Mouse (Mus musculus) adrenal gland, adult 8-10 months (tissue): ENCODE results near the gene Aatf. TPM values are rescaled to one million over a fixed set of nuclear protein-coding genes. Genes with fewer than 3 reads are reported as not detected.
"Not testable (repeated sequence)": the region's sequence is repeated elsewhere in the genome, so short reads cannot be mapped to it uniquely, and the experiment has no call there.

Source experiments
- DNase-seq: peaks from one replicate; pipeline ENCODE4 v3.0.0; 2022
- total RNA-seq, 4 experiments: library from RNA; stranded (reverse); gene quantifications; 2 replicates each; pipeline ENCODE4 v1.2.4; 2022

Gene Aatf
- total RNA-seq, 4 experiments from 2014 or later = 23.8 to 27.9 (median 24.0) TPM

DNA sequence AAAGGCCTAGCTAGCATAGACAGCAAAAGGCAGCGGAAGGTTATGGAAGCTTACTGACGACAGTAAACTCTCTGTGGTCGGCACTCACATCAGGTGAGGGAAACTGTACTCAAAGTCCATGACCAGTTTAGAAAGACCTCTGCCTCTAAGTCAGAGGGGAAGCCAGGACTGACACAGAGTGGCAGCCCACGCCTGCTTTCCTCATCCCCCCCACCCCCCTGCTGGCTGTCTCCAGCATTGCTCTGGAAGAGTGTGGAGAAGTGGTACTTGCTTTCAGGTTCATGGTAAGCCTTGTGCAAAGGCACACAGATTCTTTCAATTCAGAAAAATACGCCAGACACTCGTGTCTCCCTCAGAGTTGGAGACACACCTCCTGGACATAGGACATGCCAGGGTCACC is 78.4 kb downstream of the Aatf start:
- no peak for DNase-seq

DNA sequence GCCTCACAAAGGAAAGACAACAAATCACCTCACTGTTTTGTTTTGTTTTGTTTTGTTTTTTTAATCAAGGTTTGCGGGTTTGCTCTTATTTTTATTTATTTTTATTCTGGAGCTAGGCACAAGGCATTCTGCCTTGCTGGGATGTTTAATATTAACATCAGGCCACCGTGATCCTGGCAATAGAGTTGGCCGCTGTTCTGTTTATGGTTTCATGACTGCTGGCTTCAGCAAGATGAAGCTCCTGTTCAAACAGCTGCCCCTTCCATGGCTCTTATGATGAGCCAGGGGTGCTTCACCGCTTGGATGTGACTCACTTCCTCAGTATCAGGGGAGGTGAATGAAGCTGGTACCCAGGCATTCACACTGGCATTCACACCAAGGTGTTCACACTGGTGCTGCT is 83.0 kb downstream of the Aatf start:
- no peak for DNase-seq

DNA sequence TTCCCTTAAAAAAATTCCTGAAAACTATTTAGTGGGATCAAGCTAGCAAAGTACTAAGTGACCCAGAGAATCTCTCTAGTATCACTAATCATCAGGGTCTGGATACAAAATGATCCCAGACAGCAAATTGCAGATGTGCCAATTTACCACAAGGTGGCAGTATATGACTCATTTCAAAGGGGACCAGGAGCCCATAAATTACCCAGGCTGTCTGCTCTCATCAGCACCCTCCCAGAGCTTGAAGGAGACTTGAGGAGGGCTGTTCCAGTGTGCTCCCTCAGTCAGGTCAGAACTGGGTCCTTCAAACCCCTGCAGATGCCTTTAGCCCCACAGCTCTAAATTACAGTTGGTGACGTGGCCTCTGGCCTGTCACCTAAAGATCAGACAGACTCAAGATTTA is 83.7 kb downstream of the Aatf start:
- peak; percentile 5 for DNase-seq

DNA sequence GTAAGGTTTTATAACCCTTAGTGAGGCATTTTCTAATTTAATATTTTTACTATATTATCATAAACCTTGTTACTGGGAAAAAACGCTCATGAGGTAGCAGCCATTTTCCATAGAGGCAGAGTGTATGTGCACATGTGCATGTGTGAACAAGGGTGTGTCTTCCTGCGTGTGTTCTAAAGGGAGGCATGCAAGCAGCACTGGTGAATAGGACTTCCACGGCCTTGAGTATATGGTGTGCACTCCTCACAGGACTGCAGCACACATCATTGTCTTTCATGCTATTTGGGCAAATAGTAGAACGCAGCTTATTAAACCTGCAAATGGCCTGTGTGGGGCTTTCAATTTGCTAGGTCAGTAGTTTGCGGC is 86.7 kb downstream of the Aatf start:
- DNase-seq = no peak

DNA sequence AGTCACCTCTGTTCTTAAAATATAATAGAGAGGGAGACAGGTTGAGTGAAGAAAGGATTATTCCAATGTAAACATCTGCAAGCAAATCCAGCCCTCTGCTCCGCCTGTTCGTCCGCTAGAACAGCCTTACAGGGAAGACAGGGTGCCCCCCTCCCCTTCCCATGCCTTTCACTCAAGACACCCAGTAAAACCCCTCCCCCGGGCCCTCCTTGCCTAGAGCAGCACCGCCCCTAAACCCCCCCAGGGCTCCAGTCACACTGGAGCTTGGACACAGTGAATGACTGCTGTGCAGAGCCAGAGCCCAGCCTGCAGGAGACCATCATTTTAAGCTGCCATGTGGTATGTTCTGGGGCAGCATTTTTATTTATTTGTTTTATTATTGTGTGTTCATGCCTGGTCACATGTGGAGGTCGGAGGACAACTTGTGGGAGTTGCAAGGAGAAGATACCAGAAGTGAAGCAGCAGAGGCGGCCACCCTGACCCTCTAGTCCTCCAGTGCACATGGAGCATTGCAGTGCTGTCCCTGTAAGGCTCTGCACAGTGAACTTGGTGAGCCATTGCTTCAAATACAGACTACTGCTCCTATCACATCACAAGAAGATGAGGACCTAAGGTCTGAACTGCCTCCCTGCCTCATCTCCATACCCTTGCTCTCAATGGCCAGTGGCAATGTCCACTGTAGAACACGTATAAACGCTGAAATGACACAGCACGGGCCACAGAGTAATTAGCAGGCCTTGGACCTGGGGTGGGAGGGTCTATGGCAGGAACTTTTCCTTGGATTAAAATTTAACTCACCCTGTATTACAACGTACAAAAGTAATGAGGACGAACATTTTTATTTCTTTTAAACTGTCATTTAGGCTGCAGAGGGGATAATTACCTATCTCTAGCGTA is 87.3 kb downstream of the Aatf start:
- no peak for DNase-seq

DNA sequence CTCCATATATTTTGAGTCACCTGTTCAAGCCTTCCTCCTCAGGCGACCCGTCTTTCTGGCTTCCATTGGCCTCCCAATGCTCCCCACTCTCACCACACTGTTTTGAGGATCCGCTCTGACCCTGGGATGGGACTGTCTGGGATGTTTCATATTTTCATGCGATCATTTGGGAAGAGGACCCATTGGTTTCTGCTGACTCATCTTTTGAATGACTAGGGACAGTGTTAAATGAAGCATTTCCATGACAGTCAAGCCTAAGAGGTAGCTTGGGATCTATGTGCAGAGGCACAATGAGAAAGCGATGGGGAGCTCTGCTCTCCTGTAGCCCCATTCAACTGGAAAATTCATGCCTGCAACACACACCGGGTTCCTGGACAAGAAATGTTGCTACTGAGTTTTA is 92.5 kb downstream of the Aatf start:
- no peak for DNase-seq

GRCm38 (mm10) chr11:84413111-84413510 is 100.2 kb downstream of the Aatf start:
- no peak for DNase-seq

GRCm38 (mm10) chr11:84412201-84412934 is 101.0 kb downstream of the Aatf start:
- no peak for DNase-seq

DNA sequence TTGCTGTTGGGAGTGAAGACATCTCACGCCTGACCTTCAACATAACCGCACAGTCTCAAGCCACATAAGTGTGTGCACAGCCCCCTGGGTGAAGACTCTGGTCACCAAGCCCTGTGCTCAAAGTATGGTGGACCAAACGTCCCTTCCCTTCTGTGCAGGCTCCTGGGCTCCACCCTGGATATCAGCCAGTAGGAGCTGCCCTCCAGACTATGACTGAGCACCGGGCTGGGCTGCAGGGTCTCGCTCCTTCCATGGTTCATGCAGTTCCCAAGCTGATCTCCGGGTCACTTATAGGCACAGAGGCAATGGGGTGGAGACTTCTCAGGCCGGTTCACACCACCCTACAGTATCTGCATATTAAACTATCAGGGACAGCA is 101.7 kb downstream of the Aatf start:
- DNase-seq = no peak

GRCm38 (mm10) chr11:84410879-84411641 is 102.3 kb downstream of the Aatf start:
- no peak for DNase-seq

GRCm38 (mm10) chr11:84410383-84410782 is 102.9 kb downstream of the Aatf start:
- DNase-seq = no peak

GRCm38 (mm10) chr11:84406733-84407132 is 106.6 kb downstream of the Aatf start:
- no peak for DNase-seq

DNA sequence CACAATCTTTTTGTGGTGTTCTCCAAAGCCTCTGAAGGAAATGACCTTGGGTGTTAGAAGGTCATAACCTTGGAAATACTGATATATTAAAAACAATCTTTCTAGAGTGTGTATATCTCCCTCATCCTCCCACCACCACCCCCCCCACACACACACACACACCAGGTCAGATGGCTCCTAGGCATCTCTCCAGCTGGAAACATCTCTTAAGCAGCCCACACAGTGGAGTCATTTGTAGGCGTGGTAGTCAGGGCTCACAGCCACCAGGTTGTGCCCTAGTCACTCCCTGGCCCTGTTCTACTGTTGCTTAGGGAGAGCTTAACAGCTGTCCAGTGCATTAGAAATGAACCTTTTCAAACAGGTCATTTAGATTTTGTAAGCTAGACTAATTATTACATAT is 118.3 kb downstream of the Aatf start:
- DNase-seq = peak; percentile 50

DNA sequence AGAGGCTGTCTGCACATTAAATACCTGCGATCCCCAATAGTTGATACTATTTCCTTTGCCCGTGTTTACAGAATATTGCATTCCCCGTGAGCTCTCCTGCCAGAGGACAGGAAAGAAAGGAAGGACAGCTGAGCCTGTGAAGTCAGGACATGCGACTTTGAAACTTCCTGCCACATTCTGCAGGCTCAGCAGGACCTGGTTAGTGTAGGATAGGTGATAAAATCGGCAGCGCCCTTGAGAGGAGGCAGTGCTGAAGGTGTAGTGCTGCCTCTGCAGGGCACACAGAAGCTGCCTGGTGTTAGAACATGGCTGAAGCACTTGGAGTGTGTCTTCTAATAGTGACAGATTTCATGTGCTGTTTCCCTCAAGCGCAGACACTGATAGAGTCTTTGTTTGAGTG is 119.8 kb downstream of the Aatf start:
- no peak for DNase-seq

- DNase-seq = not testable (repeated sequence)
These were observed 121.3 kb downstream of the Aatf start for GRCm38 (mm10) chr11:84392066-84392465.

DNA sequence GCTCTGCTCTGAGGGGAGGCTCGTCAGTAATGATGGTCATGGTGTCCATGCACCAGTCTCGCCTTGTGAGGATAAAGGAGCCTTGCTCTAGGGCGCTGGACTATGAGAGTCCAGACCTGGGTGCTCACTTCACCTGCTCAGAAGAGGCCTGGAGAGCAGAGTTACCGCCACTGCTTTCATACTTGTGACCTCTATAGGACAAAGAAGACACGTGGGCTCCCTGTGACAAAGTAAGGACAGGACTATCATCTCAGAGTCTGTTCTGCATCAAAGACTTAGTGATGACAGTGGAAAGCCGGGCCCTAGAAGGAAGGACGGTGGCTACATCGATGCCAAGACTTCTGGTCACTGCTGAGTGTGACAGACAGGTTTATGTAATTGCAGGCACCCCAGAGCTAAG is 122.2 kb downstream of the Aatf start:
- DNase-seq = no peak

DNA sequence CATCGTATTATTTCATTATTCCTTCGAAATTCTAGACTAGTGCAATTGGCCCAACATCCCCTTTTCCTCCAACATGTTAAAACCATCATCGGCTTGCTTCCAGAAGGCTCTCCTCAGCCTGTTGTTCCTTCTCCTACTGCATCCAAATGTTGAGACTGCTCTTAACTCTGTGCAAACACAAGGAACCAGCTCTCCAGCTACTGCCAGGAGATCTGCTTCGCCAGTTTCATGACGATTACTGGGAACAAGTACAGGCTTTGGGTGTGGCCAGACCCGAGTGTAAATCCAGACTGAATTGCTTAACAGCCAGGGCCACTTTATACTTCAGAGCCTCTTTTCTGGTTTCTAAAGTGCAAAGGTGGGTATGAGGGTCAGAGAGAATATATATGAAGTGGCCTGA is 124.0 kb downstream of the Aatf start:
- no peak for DNase-seq

DNA sequence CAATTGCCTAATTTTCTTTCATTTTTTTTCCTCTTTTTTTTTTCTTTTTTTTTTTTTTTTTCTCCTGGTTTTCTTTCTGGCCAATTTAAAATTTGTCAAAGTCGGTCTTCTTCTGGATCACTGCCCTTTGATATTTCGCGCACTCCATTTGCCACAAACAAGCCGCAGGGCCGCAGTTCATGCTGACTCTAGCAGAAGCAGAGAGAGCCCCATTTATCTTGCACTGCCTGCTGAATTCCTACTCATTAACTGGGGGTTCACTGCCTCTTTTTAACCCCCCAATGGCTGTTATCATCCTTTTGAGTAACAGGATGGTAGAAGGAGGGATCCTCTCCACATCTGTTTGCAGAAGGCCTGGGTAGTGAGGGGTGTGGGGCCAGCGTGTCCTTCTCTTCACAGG is 129.4 kb downstream of the Aatf start:
- DNase-seq = no peak

DNA sequence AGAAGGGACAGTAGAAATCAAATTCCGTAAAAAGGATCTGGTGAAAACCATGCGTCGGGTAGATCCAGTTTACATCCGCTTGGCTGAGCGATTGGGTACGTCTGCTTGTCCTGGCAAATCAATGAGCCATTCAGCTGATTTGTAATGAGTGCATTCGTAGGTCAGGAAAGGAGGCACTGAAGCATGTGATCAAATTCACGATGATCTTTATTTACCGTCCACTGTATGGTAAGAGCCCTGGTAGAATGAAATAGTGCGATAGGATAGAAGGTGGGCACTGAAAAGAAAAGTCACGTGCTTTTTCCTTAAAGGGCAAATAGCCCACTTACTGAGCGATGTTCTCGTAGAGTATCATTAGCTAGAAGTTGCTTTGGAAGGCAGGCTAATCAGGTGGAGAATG is 130.9 kb downstream of the Aatf start:
- no peak for DNase-seq

- DNase-seq = no peak
These were observed 136.6 kb downstream of the Aatf start for GRCm38 (mm10) chr11:84376510-84377365.

GRCm38 (mm10) chr11:84375951-84376496 is 137.3 kb downstream of the Aatf start:
- DNase-seq = no peak

DNA sequence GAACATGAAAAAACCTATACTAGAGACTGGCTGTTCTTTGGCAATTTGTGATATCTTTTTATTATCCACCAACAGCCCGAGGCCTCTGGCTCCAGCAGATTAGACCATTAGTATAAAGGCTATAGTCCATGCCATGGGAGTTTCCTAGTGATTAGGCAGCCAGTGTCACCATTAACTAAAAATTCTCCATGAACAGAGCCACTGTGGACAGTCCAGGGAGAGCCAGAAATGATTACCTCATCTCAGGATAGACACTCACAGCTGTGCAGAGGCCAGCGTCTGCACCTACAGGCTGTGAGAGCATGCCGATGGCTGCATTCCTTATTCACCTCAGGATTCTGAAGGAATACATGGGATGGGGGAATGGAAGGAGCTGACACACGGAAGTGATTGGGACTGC is 140.2 kb downstream of the Aatf start:
- DNase-seq = no peak
